Mouse (Mus musculus): Measurements from ENCODE around the gene Ift122.
A peak's percentile ranks its signal among the peaks of the same experiment; 100 is the strongest.

Ift122 gene

DNA sequence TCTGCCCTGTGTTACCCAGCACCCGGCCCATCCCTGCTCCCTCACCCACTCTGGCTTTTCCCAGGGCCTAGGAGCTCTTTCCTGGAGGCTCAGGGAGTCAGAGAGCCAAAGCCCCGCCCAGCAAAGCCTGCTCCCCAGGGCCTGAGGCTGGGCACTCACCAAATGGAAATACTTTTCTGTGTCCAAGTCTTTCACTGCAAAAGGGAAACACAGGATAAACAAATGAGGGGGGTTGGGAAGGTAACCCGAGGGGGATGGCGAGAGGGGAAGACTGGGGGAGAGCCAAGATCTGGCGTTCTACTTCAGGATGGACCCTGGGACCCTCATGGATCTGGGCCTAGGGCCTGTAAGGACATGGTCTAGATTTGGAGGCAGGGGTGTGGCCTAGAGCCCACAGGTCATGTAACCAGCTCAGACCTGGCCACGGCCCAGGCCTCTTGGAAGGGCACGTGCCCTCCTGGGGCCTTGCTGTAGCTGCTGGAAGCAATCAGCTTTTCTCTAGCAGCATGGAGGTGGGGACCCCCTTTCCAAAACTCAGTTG is 106.0 kb downstream of the Ift122 start:
- DNase-seq (ENCODE audit: extremely low spot score), result no peak

DNA sequence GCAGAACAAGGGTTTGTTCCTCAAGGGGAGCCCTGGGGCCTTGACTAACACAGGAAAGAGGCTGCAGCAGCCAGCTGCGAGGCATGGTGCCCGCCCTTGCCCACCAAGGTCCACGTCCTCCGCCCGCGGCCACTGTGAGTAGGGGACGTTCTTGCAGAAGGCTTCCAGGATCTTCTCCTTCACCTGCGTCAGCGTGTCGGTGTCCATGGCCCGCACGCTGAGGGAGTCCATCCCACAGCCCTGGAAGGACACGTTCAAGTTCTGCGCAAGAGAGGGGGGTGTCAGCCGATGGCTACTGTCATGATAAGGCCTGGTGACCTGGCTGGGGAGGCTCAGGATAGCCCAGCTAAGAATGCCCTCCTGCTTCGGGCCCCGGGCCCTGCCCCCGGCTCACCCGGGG is 107.1 kb downstream of the Ift122 start:
- DNase-seq (ENCODE audit: extremely low spot score), result no peak

DNA sequence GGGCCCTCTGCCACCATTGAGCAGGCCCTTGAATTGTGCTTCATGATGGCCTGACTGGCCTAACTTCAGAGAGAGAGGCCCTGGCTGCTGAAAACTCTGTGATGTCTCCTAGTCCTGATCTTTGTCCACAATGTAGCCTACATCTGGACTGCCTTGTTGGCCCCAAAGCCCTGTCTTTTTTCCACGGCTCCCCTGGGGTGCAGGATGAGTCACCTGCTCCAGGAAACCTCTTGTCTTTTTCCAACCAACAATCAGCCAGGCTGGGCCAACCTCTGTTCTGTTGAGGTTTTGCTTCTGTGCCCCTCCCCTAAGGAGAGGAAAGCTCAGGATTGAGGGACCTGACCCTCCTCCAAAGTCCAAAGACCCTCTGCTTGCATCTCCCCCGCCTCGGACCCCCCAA is 108.5 kb downstream of the Ift122 start:
- DNase-seq (ENCODE audit: extremely low spot score), result no peak

DNA sequence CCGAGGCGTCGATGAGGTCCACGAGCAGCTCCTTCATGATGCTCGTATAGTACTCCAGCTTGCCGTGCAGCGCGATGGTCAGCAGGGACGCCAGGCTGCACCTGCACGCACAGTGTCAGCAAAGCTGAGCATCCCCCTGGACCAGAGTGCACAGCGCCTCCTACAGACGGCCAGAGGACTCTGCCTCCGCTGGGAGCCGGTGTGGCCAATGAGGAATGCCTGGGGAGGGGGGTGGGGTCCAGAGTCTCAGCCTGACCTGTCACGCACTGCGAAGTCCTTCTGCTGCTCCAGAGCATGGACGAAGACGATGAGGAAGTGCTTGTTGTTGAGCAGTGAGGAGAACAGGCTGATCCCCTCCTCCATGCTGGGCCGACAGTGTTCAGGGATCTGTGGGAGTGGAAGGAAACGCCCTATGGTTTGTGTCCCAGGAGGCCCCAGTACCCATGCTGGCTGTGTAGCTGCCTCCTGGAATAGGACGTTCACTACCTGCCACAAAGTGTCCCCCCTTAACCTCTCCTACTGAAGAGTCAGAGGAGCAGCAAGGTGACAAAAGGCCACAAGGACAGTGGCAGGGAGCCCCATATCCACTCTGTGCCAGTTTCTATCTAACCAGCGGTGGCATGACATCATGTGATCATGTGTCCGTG is 109.3 kb downstream of the Ift122 start:
- peak; percentile 48 for DNase-seq (ENCODE audit: extremely low spot score)

DNA sequence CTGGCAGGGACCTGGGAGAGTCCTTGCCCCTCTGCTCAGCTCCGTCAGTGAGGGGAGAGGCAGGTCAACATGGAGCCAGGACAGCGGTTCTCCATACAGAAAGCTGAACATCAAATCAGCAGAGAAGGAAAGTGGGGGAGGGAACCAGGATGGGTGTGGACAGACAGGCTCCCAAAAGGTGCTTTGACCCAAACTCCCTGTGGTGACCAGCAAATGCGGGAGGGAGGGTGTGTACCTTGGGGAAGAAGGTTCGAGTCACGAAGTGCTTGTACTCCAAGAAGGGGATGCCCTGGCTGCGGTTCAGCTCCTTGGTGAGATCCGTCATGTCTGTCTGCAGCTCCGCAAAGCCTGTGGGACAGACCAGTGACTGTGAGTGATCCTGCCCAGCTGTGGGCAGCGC is 110.4 kb downstream of the Ift122 start:
- no peak for DNase-seq (ENCODE audit: extremely low spot score)

DNA sequence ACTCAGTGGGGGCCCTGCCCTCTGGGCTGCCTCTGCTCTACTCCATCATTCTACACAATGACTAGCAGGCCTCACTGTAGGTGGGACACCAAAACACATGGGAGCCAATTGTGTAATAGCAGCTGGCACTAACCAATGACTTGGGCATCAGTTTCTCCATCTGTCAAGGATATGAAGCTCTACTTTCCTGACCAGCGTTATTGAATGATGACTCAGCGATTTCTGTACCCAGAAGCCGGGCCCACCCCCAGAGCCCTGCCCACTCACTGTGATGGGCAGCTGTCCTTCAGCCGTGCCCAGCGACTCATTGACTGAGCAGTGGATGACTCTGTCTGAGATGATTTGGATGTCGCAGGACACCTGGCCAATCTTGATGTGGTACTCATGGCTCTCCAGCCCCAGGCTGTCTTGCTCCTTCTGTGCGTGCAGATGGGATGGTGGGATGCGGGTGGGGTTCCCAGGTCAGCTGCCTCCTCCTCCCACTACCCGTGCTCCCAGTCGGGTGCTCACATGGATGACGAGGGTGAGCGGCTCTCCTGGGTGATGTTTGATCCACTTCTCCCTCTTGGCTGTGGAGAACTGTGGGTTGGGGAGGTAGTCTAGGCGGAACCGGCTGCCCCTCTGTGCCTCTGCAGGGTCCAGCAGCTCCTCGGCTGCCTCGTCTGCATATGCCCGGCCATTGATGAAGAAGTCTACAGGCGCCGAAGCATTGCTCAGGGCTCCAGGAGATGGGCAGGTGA is 113.1 kb downstream of the Ift122 start:
- no peak for DNase-seq (ENCODE audit: extremely low spot score)

DNA sequence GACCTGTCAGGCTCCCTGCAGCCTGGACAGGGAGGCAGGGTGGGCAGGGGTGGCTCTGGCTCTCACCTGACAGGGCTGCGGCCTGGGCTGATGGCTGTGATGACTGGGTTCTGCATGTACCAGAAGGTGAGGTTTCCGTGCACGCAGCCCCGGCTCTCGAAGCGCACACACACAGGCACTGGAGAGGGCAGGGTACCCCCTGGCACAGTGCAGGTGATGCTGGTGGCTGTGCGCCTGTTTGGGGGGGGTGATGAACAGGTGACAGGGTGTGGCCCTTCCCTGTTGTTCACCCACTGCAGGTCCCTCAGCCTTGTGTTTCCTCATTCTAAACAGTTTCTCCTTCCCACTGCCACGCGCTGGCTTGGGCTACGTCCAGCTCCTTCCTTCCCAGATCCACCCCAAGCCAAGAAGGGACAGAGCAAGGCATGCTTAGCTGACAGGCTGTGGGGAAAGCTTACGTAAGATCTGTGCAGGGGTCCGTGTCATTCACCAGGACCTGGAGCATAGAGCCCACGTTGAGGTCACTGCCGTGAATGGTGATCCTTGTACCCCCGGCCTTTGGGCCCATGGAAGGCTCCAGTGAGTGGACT is 114.1 kb downstream of the Ift122 start:
- no peak for DNase-seq (ENCODE audit: extremely low spot score)

DNA sequence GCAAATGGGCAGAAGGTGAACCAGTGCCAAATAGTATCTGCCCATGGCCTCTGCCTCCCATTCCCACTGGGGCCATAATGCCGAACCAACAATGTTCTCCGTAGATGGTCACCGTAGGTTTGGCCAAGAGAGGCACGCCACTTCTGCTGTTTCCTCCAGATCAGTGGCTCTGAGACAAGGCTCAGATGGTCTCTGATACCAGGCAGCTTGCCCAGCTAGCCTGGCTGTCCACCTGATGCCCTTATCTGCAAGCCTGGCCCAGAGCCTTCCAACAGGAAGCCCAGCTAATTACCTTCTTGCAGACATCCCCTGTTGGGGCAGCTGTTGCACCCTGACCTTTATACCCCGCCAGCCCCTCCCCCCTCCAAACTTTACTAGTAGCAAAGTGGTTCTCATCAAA is 114.8 kb downstream of the Ift122 start:
- DNase-seq (ENCODE audit: extremely low spot score), result no peak

DNA sequence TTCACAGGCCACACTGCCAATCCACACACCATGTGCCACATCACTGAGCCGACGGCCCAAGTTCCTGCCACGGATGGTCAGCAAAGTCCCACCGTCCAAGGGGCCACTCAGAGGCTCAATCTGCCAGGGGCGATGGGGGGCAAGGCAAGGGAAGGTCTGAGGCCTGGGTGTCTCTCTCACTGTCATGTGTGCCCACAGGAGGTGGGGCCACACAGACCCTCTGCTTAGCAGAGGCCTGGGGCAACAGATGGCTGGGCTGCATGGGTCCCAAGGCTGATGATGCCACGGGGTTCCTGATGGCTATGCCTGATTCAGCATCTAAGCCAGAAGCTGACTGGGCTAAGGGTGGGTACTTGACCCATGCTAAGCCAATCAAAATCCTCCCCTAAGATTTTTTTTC is 115.4 kb downstream of the Ift122 start:
- no peak for DNase-seq (ENCODE audit: extremely low spot score)

DNA sequence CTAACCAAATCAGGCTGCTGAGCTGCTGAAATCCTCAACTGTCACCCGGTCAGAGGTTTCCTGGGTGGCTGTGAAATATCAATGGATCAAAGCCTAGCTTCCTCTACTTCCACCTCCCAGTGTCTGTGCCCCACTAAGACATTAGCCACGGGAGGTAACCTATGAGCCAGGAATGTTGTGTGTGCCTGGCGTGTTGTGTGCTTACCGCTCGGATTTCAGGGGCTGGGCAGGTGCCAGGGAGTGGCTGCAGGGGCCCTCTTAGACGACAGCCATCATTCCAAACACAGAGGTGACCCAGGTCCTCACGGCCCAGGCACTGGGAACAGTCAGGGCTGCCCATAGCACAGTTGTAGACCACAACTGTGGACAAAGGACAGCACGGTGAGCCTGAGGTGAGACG is 115.8 kb downstream of the Ift122 start:
- no peak for DNase-seq (ENCODE audit: extremely low spot score)

DNA sequence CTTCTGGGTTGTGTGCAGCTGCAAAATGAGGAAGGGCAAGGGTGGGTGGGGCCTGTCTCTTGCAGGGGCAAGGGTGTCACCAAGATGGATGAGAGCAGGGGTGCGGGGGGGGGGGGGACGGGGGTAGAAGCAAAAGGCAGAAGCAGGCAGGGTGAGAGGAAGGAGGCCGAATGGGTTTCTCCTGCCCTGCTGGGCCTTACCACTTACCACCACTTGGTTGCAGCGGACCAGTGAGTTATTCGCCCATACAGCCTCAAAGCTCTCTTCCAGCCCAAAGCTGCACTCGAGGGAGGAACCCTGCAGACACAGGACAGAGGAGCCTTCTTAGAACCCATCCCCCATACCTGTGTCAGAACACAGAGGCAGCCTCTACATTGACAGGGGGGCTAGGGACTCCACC is 116.7 kb downstream of the Ift122 start:
- DNase-seq (ENCODE audit: extremely low spot score), result no peak

DNA sequence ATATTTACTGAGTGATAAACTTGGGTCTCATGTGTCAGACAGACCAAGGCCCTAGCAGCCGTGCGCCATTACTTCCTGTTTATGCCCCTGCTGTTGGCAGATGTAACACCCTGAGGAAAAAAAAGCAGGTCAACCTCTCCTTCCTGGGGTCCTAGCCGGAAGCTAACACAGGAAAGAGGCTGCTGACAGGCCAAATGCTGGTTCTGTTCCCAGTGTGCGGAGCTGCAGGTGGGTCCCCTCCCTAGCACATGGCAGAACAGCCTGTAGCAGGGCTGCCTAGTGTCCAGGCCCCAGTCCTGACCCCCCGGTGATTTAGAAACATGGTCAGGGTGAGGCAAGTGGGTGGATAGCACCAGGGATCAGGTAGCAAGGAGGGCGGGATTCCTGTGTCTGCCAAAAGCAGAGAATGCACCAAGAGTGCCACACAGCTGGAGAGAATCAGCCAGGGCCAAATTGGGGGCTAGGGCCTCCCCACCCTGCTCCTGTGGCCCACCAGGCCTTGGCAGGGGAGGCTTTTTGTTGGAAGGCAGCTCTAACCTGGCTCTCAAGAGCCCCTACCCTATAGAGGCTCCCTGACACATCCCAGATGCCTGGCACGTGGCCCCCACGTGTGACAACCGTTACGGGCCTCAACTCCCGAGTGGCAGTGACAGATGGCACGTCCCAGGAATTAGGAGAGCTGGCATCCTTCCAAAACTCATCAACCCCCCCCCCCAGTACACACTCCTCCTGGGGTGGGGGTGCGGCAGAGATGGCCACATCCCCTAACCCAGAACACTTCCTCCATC is 118.2 kb downstream of the Ift122 start:
- DNase-seq (ENCODE audit: extremely low spot score), result no peak

DNA sequence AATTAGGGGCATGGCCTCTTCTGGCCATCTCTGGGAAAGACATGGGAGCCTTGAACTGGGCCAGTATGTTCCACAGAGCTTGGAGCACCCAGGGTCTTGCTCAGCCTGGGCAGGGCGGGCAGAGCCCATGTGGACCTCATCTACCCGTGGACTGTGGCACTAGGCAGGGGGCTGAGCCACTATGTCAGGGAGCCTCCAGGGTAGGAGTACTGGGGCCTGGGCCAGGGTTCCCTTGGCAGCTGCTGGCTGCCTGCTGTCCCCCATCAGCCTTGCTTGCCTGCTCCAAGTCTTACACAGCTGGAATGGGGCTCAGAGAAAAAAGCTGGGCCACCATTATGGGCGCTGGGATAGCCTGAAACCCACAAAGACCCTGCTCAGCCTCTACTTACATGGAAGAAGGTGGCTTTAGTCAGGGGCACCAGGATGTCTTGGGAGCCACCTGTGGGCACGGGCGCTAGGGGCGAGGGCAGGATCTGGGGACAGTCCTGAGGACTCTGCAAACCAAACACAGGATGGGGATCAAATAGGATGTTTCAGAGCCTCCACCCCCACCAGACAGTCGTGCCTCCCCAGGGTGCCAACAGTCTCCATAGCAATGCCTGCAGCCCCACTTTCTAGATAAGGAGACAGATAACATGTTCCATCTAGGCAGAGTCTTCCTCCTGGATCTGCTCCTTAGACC is 119.0 kb downstream of the Ift122 start:
- DNase-seq (ENCODE audit: extremely low spot score), result no peak

DNA sequence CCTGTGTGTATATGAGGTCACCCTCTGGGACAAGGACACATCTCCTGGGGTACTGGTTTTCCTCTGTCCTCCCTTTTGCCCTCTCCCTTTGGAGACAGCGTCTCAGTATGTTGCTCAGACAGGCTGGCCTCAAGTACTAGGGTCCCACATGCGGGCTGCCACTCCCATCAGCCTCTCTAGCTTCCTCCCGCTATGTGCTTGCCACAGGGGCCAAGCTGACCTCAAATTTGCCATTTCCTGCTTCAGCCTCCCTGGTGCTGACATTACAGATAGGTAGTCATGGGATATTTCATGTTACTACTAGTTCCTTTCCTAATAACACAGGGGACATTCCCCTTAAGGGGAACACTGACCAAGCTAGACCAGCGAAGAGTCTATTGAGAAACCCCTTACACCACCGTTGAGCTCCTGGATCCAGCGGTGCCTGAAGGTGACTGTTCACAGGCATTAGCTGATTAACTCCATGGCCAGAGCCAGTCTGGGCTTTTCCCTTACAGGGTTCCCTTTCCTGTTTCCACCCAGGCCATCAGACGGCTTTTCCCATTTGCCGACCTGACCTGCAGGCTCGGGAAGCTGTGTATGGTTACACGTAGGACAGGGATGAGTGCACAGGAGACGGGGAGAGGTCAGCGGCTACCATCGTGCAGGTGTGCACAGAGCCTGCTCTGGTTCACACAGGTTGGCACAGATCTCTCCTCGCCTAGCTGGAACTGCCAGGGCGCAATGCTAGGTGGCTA is 120.0 kb downstream of the Ift122 start:
- DNase-seq (ENCODE audit: extremely low spot score), result no peak

DNA sequence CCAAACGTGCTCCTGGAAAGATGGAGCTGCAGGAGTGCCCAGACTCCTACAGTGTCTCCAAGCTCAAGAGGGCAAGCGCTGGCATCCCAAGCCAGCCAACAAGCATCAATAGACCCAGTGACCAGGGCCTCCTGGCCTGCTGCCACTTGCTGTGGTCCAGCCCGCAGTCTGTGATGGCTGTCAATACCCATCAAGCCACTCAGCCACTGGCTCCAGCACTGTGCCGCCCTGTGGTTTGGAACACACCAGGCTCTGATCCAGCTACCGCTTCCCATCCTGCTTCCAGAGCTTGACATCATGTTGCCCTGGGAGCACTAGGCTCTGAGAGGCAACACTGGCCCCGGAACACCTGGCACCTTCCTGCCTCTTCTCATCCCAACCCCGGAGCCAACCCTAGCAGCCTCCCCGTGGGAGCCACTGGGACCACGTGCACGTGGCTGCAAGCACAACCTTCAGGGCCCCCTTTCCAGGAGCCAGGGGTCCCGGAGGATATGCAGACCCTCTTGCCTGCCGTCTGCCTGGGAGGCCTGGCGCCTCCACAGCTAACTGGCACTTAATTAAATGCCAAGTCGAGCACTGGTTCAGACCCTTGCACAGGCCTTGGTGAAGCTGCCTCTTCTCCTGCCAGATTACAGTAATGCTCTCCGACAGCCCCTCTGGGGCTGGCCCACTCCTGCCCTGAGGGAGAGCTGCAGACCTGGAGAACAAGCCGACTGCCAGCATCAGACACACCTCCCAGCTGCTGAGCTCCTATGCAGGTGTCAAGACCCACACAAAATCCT is 120.8 kb downstream of the Ift122 start:
- no peak for DNase-seq (ENCODE audit: extremely low spot score)

DNA sequence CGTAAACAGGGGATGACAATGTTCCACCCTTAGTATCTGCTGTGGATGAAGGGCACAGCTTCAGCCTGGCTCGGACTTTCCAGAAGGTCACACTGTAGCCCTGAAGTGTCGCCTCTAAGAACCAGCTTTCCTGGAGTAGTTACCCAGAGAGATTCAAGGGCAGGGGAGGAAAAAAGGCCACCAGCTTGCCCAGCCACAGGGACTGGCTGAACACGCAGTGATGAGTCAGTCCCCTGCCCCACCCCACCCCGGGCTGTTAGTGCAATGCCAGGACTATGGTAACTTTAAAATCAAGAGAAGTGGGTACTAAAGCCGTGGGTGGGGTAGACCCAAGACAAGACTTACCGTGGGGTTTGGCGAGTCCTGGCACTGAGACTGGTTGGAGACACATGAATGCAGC is 122.3 kb downstream of the Ift122 start:
- no peak for DNase-seq (ENCODE audit: extremely low spot score)

All from embryo, embryonic 9.5 days (tissue).